Mouse (Mus musculus) liver, postnatal 0 days (tissue): ENCODE data around the gene Ahsg.

ENCODE experiments used
- CTCF ChIP-seq: sonication (generic); IDR thresholded peaks from 2 replicates; pipeline ENCODE4 v1.5.1; 2016; ENCODE audit warnings: antibody characterized with exemption, low read depth
- EP300 ChIP-seq: IDR thresholded peaks from 2 replicates; pipeline ENCODE4 v1.6.1; 2016; ENCODE audit warnings: antibody characterized with exemption, low read depth, mild to moderate bottlenecking

GRCm38 (mm10) chr16:22847686-22848085 lies 43.4 kb upstream of the Ahsg start:
- TF ChIP-seq EP300 (no peak), CTCF (no peak)
